Mouse (Mus musculus) G1E (cell line): ENCODE data around the gene Hspa4l.

ENCODE experiments used
- CTCF ChIP-seq: IDR thresholded peaks from 2 replicates; pipeline ENCODE4 v1.5.1; 2012; ENCODE audit warnings: low read depth, low read length, inconsistent platforms, mixed read lengths
- GATA1 ChIP-seq: IDR thresholded peaks from 2 replicates; pipeline ENCODE4 v1.6.1; 2012; ENCODE audit warnings: borderline replicate concordance, low read length, inconsistent platforms, mixed read lengths
- GATA2 ChIP-seq: IDR thresholded peaks from 2 replicates; pipeline ENCODE4 v1.6.1; 2012; ENCODE audit warnings: low read depth, low read length, inconsistent platforms, borderline replicate concordance
- TAL1 ChIP-seq: conservative IDR thresholded peaks from 2 replicates; pipeline ENCODE4 v1.6.1; 2012; ENCODE audit warnings: low read depth, low read length, inconsistent platforms, mixed read lengths

GRCm38 (mm10) chr3:40809894-40810293 is 65.6 kb downstream of the Hspa4l start:
- no peak for TF ChIP-seq GATA1
- TF ChIP-seq TAL1: no peak
- no peak for TF ChIP-seq CTCF
- TF ChIP-seq GATA2: no peak
